Mouse (Mus musculus) urinary bladder, adult 2 months (tissue): Measurements from ENCODE around the gene Grk6. TPM values are rescaled to one million over a fixed set of nuclear protein-coding genes. Genes with fewer than 3 reads are reported as not detected.

ENCODE experiments used
- DNase-seq: peaks from one replicate; pipeline ENCODE4 v3.0.0; 2022; ENCODE audit warnings: low spot score
- polyA plus RNA-seq: library from polyadenylated mRNA; depleted of rRNA; stranded (reverse); fragments of >200 nt; gene quantifications from 2 replicates; pipeline ENCODE4 v1.2.3, GENCODE M21; 2012

Grk6 gene
- polyA plus RNA-seq, 1 experiment, result 42.4 TPM

DNA sequence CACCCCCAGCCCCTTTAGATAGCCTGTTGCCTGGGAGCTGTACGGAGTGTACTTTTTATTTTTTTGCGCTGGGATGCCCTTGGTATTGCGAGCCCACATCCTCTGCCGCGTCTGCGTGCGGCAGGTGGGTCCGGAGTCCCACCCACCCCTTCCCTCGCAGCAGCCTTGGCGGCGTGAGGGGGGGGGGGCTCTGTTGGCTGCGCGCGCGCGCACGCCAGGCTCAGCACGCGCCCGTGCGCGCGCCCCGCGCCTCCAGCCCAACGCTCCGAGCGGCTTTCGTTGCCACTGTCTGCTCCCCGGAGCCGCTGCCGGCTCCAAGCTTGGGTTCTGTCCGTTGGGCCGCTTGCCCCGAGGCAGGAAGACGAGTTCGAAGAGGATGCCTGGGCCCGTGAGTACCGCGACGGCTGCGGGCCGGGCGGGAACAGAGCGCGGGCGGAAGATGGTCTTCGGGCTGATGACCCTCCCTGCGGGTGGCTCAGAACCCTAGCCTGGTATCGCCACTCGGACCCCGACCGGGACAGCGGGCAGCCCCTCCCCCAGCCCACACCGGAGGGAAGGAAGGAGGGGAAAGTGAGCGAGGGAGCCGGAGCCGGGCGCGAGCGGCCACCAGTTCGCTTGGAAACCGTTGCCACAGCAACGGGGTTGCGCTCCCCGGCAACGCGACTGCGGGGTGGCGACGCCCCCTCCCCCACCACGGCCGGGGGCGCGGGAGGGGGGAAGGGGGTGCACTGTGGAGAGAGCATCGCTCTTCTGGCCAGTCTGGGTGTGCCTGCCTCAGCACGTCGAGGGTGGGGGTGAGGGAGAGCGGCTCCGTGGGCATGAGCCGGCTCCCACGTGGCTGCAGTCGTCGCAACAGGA is 19.4 kb downstream of the Grk6 start, which contains the start of gene Prr7:
Prr7 (plus strand) TSS at position 241 of the 858 bp plus-strand sequence.
- DNase-seq, result no peak

DNA sequence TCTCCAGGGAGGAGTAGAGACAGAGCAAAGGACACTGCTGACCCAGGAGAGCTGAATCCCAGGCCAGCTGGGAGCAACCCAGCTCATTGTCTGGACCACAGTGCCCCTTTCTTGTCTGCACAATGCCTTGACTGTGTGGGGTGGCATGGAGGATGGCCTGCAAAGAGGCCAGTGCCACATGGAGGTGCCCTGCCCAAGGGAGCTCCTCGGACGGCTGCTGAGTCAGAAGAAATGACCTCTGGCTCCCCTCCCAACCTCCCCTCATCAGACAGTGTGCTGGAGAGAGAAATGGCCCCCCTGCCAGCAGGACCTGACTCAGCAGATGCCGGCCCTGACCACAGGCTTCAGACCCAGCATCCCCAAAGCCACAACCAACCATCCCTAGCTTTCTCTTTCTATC is 20.3 kb downstream of the Grk6 start:
- no peak for DNase-seq

DNA sequence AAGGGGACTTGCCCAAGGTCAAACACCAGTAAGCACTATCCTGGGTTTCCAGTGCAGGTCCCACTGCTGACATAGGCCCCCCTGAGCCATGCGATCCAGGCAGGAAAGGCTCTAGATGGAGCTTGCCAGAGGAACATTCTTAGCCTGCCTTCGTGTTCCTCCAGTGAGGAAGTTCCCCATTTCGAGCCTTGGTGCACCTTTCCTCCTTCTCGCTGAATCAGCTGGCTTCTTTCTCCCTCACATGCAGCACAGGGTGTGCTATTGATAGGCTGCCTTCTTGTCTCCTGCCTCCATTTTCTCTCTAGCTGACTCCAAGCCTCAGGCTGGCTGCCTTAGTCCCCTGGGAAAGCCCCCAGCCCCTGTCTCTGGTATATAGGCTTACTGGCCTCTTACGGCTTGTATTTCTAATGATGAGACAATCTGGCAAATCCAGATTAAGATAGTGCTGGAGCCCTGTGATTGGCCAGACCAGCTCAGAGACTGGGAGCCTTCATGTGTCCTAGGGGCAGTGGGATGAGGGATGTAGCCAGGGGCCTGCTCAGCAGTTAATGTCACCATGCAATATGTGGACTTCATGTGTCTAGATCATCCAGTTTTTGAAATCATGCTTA is 21.1 kb downstream of the Grk6 start:
- DNase-seq, result no peak

DNA sequence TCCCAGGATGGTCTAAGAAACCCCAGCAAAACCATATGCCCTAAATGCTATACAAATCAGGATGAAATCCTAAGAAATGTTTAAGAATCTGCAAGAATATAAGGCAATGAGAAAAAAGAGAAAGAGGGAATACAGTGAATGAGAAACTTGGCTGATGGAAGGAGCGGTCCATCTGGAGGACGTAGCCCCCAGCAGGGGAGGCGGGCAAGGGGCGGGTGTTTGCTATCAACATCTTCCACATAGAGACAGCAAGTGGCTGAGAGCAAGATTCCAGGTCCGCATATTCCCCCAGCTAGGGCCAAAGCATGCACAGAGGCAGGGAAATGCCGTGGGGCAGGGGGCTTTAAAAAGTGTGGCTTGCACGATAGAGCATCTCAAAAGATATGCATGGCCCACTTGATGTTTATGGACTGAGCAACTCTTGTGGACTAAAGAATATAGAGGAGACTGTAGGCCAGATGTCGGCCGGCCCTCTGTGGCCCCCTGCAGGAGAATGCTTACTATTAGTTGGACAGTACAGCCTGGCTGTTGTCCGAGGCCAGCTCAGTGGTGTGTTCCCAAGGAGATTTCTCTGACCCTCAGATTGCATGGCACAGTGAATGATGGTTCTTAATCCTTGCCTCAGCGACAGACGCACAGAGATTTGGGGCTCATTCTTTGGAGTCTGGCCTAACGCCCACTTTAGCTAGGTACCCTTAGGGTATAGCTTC is 24.1 kb downstream of the Grk6 start:
- DNase-seq, result no peak

DNA sequence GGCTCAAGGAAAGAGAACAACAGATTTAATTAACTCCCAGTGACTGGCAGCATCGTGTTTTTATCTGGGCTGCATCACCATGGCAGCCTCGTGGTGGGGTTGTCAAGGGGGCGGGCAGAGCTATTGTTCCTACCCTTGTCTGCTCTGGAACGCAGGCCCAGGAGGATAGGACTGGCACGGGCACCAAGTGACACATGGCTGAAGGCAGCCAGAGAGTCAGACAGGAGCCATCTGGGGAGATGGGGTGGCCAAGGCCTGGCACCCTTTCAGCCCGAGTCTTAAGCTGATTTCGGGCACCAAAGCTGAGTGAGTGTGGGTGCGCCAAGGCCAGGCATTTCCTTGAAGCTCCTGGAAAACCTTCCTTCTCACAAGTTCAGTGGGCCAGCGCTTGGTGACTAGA is 25.5 kb downstream of the Grk6 start:
- no peak for DNase-seq

DNA sequence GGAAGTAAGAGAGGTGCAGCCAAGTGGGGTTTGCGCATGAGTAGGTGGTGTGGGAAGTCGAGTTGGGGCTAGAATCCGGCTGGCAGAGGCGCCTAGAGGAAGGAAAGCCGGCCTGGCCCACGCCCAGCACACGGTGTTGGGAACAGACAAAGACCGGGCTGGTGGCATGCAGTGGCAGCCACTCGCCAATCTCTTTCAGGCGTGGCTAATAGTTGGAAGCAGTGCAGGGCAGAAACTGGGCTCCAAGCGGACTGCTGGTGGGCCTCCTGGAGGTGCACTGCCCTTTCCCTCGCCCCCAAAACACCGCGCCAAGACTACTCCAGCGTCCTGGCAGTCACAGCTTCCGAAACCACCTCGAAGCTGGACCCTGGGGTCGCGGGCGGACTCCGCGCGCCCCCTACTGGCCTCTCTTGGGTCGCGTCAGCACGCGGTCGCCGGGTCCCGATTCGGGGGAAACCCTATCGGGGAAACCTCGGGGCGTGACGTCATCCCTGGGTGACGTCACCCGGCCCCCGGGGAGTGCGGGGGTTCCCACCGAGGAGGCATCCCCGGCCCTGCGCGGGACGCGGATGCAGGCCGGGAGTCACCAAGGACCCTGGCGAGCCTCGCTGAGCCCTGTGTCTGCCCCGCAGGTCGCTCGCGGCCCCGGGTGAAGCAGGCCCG is 26.4 kb downstream of the Grk6 start:
- DNase-seq, result peak; percentile 80

DNA sequence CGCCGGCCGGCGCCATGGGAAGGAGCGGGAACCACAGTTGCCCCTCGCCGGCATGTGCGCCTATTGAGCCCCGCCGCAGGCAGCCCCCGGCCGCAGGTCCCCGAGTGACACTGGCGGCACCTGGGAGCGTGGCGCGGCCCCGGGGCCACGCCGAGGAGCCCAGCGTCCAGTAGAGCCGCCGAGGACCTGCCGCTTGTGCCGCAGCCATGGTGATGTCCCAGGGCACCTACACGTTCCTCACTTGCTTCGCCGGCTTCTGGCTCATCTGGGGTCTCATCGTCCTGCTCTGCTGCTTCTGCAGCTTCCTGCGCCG is 26.9 kb downstream of the Grk6 start:
- DNase-seq, result no peak

DNA sequence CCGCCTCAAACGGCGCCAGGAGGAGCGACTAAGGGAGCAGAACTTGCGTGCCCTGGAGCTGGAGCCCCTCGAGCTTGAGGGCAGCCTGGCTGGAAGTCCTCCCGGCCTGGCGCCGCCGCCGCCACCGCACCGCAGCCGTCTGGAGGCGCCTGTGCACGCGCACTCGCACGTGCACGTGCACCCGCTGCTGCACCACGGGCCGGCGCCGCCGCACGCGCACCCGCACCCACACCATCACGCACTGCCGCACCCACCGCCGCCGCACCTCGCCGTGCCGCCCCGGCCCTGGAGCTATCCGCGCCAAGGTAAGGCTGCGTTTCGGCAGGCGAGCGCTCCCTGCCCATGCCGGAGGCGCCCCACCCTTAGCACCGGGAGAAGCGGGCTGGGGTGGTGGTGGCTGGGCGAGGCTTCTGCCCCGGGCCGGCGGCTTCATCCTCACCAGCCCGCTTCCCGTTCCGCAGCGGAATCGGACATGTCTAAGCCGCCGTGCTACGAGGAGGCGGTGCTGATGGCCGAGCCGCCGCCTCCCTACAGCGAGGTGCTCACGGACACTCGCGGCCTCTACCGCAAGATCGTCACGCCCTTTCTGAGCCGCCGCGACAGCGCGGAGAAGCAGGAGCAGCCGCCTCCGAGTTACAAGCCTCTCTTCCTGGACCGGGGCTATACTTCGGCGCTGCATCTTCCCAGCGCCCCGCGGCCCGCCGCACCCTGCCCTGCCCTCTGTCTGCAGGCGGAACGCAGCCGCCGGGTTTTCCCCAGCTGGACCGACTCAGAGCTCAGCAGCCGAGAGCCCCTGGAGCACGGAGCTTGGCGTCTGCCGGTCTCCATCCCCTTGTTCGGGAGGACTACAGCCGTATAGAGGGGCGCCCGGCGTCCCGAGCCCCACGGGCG is 27.5 kb downstream of the Grk6 start:
- peak; percentile 48 for DNase-seq

DNA sequence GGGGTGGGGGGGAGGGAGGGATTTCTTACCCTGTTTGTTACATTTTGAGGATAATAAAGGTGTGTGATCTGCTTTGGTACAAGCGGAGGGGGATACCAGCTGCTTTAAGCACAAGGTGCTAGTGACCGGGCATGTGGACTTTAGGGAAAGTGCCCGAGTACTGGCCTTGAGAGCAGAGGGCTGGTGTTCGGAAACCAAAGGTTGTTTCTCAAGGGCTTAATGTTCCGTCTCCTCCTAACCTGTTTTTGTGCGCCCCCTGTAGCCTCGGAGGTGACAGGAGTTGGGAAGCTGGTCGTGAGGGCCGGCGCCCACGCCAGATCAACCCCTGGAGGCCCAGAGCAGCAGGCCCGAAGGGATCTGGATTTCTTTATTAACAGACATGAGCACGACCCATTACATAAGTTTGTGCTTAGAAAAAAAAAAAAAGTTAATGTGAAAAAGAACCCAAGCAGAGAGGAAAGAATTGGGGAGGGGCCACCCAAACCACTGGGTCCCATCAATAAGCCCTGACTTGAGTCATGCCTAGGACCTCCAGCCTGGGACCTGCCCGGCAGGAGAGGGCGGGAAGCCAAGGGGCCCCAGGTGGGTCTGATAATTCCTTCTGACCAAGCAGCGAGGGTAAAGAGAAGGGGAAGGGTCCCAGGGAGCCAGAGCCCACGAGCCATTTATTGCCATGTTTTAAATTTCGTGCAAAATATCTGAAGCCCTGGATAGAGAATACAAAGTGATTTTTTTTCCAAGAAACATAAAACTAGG is 28.4 kb downstream of the Grk6 start:
- no peak for DNase-seq

DNA sequence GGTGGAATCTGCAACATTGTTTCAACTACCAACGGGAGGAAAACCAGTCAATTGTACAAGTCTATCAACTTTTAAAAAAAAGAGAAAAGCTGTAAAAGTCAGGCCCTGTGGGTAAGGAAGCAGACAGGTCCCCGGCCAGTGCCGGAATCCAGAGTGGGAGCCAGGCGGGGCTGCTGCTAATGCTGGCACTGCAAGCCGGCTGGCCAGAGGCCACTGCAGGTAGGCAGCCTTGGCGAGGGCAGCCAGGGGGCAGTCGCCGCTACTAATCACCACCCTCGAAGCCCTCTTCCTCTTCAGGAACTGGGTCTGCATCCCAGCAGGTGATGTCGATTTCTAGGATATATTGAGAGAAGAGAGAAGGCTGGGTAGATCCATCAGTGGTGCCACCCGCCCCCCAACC is 29.1 kb downstream of the Grk6 start:
- no peak for DNase-seq

DNA sequence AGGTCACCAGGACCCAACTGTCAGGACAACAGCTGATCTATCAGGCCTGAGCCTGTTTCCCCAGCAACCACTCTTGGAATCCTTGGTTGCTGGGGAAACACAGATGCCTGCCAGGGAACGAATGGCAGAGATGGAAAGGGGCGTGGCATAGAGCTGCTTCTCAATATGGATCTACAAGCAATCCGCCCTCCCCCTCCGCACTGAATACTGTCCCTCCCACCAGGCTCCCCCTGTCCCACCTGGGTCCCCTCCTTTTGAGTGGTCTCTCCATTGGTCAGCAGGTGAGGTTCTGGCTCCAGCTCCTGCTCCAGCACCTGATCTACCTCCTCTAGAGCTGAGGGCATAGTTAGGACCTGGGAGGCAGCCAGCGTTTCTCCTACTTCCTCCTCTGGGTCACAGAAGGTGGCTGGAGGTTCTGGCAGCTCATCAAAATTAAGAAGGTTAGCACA is 29.8 kb downstream of the Grk6 start:
- DNase-seq, result no peak

DNA sequence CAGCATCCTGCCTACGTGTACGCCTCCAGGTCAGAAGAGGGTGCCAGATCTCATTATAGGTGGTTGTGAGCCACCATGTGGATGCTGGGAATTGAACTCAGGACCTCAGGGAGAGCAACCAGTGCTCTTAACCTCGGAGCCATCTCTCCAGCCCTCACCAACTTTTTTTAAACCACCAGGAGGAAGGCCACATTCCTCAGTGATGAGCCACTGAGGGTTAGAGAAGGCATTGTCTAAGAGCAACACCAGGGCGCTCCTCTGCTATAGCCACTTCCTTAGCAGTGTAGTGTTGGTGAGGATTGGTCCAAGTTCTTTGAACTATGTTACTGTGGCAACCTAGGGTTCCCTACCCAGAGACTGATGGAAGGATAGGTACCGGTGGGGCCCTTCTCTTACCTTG is 30.9 kb downstream of the Grk6 start:
- no peak for DNase-seq

DNA sequence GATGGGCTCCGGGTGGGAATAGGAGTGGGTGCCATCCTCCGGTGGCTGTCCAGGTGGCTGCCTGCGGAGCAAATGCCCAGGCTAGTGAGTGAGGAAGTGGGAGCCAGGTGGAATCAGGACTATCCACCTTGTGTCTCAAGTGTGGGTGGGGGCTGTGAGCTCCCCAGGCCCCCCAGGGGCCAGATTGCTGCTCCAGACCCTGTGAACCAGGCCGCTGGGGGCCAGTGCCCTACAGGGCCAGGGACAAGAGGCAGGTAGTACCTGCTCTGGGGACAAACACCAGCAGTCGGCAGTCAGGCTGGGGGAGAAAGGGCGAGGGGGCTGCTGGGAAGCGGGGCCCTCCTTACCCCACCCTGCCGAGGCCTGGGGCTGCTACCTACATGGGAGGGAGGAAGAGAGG is 31.4 kb downstream of the Grk6 start:
- no peak for DNase-seq

DNA sequence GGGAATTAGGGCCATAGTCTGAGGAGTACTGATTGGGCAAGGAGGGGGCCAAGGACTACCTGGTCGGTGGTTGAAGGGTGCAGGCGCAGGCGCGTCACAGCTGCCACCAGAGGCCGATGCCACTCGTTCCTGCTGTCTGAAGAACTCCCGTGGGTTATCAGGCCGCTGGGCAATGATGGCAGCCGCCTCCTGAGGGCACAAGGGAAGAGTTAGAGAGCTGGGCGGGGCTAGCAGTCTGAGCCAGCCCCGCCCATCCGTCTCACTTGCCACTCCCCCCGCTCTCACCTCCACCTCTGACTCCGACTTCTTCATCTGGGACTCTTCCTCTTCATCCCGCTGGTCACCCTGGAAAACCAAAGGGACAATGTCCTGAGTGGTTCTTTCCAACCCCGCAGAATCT is 32.6 kb downstream of the Grk6 start:
- no peak for DNase-seq

DNA sequence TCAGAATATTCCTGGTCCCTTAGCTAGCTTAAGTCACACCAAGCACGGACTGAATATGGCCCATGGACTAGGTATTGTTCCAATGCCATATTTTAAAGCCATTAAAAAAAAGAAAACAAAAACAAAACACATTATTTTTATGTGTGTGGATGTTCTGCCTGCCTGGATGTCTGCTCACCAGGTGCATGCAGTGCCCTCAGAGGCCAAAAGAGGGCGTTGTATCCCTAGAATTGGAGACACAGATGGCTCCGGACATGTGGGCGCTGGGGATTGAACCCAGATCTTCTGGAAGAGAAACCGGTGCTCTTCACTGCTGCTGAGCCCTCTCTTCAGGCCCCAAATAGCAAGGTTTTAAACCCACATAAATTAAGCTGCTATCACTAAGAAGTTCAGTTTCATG is 33.2 kb downstream of the Grk6 start:
- no peak for DNase-seq

DNA sequence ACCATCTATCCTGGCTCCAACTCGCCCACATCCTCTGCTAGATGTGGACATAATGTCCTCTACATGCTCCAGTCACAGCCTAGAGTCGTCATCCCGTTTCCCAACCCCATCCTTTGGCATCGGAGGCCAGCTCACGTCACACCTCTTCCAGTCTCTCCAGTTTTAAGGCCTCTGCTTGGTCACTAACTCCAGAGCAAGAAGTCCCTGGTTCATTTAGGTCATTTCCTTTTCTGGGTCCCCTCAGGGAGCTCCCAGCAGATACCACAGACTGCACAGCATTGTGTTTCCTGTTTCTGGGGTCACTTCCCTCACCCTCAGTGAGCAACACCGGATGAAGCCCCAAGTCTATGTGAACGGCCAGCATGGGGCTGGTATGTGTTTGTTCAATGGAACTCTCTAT is 34.1 kb downstream of the Grk6 start:
- no peak for DNase-seq

DNA sequence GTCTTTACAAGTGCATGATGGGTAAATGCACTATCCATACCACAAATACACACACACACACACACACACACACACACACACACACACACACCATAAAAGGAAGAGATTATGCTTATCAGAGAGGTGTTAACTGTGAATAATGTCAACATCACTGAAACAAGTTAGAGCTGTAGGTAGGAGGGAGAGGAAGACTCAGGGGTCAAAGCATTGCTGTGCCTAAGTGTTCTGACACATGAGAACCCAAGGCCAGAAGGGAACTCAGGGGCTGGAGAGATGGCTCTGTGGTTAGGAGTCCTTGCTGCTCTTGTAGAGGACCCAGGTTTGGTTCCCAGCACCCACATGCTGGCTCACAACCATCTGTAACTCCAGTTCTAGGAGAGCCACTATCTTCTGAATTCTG is 35.1 kb downstream of the Grk6 start:
- DNase-seq, result no peak

DNA sequence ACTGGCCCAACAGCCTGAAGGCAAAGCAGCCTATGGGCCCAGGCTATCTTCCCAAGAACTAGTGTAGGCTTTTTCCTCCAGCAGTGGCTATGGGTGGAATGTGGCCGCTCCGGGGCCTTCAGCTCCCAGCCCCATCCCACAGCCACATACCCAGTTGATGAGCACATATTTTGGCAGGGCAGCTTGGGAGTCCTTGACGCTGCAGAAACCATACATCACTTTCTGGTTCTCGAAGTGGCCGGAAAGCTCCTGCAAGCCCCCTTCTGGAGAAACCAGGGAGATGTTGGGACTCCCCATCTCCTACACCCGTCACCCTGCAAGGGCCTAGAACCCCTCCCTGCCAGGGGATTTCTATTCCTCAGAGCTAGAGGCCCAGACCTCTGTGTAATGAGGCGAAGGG is 37.7 kb downstream of the Grk6 start:
- DNase-seq, result no peak

DNA sequence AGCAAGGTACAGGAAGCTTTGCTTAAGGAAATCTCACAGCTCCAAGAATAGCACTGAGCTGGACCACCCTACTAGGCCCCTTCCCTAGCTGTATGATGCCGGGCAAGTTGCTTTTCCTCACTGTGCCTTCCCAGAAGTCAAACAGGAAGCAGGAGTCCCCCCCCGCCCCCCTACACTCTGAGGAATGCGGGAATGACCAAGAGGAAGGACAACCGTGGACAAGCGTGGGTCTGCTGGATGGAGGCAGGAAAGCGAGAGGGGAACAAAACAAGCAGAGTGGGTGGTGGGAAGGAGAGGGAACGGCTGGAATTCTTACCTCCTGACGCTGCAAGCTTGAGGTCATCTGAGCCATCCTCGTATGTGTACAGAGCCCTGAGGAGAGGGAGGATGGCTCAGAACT is 38.2 kb downstream of the Grk6 start:
- no peak for DNase-seq

DNA sequence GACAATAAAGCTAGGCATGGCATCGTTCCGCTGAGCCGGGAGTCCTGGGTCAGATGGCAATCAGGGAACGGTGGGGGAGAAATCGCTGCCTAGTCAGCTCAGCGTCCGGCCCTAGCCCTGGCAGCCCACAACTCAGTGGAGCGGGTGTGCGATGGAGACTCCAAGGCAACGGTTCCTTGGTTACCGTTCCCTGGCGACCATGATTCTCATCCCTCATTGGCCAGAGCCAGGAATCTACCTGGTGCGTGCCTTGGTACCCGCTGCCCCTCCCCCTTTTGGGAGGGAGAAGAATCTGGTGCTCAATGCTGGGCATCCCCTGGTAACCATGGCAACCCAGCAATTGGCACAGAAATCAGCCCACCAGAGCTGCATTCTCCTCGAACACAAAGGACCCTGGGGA is 38.7 kb downstream of the Grk6 start:
- no peak for DNase-seq
